Comparison of ENCODE assay signal across 23 mouse cellular contexts in the genomic region with DNA sequence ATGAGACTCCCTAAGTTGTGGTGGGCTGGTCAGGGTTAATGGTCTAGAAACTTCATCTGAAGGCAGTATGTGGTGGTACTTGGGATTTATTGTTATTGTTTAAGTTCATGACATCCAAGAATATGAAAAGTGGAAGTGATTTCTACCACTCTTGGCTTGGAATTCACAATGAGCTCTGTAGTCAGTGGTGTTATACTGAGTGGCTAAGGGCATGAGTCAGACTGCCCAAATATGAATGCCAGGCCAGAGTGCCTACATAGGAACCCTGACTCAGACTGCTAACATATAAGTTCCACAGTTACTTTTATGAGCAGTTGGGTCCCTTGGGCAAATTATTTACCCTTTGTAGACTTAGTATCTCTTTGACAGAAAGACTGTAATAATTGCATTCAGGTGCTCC. TPM values are rescaled to one million over a fixed set of nuclear protein-coding genes. Genes with fewer than 3 reads are reported as not detected.
"Had no signal": no experiment of that assay in that cellular context is flagged by ENCODE, and none has a peak within 500 bp of the region (broad histone marks: within the 10 kb centered on the region; RNA-seq: fewer than 3 reads in every experiment).

No protein-coding gene starts in this region.

- H3K27ac ChIP-seq: kidney, postnatal 0 days; layer of hippocampus, adult 2 months; limb, embryonic 10.5 days; limb, embryonic 13.5 days; liver, embryonic 12.5 days; liver, embryonic 15.5 days; neural tube, embryonic 12.5 days; neural tube, embryonic 15.5 days; stomach, postnatal 0 days had no signal

- H3K4me3 ChIP-seq: layer of hippocampus, adult 2 months; limb, embryonic 10.5 days; limb, embryonic 13.5 days; liver, embryonic 12.5 days; liver, embryonic 15.5 days; neural tube, embryonic 12.5 days; neural tube, embryonic 15.5 days had no signal

- H3K36me3 ChIP-seq: limb, embryonic 10.5 days; limb, embryonic 13.5 days; liver, embryonic 12.5 days; liver, embryonic 15.5 days; neural tube, embryonic 12.5 days; neural tube, embryonic 15.5 days had no signal

- H3K9me3 ChIP-seq: limb, embryonic 10.5 days; limb, embryonic 13.5 days; liver, embryonic 12.5 days; liver, embryonic 15.5 days; neural tube, embryonic 12.5 days; neural tube, embryonic 15.5 days had no signal

- H3K4me1 ChIP-seq: limb, embryonic 13.5 days; neural tube, embryonic 12.5 days; neural tube, embryonic 15.5 days had no signal

- DNase-seq: kidney, adult 2 months; kidney, postnatal 25 days; layer of hippocampus, adult 9-11 months; liver; lung, postnatal 10 days; midbrain, embryonic 14.5 days; right cerebral cortex, adult 18-20 months; right cerebral cortex, postnatal 14 days; right cerebral cortex, postnatal 4 days; thymus, adult 2 months; thymus, postnatal 4 days had no signal

- H3K27me3 ChIP-seq: limb, embryonic 13.5 days; liver, embryonic 12.5 days; liver, embryonic 15.5 days; neural tube, embryonic 12.5 days; neural tube, embryonic 15.5 days had no signal

- H3K4me2 ChIP-seq: limb, embryonic 13.5 days; liver, embryonic 12.5 days; liver, embryonic 15.5 days; midbrain, embryonic 11.5 days; neural tube, embryonic 12.5 days; neural tube, embryonic 15.5 days had no signal

- ATAC-seq: intestine, postnatal 0 days; liver, embryonic 12.5 days had no signal

- H3K9ac ChIP-seq: limb, embryonic 13.5 days; liver, embryonic 12.5 days; liver, embryonic 15.5 days; neural tube, embryonic 12.5 days; neural tube, embryonic 15.5 days had no signal

RNA-seq across cellular contexts. Expression of a gene that starts 7.4 kb away (rescaled TPM):
- total RNA-seq: megakaryocyte-erythroid progenitor cell, adult 5-6 weeks had no signal
- polyA plus RNA-seq: liver, embryonic 12.5 days had no signal
